Comparison of ENCODE assay signal across 9 mouse cellular contexts in genomic region chr12:113119516-113120410, GRCm38 (mm10). TPM values are rescaled to one million over a fixed set of nuclear protein-coding genes. Genes with fewer than 3 reads are reported as not detected.
DNase-seq lines count a peak whose midpoint lies in the region; ATAC-seq and TF ChIP-seq lines count a peak whose summit lies in the region.
"Had no signal": no experiment of that assay in that cellular context is flagged by ENCODE, and none has a peak within 500 bp of the region (broad histone marks: within the 10 kb centered on the region; RNA-seq: fewer than 3 reads in every experiment).

No protein-coding gene starts in this region.

- H3K27me3 ChIP-seq in forebrain, embryonic 13.5 days = no peaks in the 10 kb centered on the region

- TF ChIP-seq CTCF in lung, adult 2 months (IDR thresholded peaks at IDR 0.05; ENCODE audit: insufficient read depth, low read length) = peak; percentile 83

- no peak overlapping the region for H3K27ac ChIP-seq in forebrain, embryonic 13.5 days

- peak; percentile 77 for DNase-seq in MN1 (ENCODE audit: low spot score)
- peak; percentile 82 for DNase-seq in c-Kit-positive CD71-positive TER-119-positive erythroid progenitor cells, embryonic 14.5 days (ENCODE audit: low spot score)
- peak; percentile 88 to 92 for DNase-seq in heart, postnatal 14 days
- peak; percentile 88 to 89 for DNase-seq in kidney, postnatal 4 days
- peak; percentile 86 for DNase-seq in lung, adult 2 months
- DNase-seq in urinary bladder, postnatal 14 days (ENCODE audit: low spot score) = peak; percentile 84

- H3K36me3 ChIP-seq in forebrain, embryonic 13.5 days (ENCODE audit: poor library complexity, severe bottlenecking) = peaks cover 95% of the 10 kb centered on the region

- intact Hi-C loops in heart, postnatal 14 days (cut with DNase I) = loop anchor here (1.0 to 2.0 kb wide), 2 partner anchors 21 to 37 kb away; partner anchors contain the start of genes Crip2 and Tedc1

- no peak overlapping the region for H3K4me3 ChIP-seq in forebrain, embryonic 13.5 days
- H3K4me3 ChIP-seq in lung, adult 2 months (replicated peaks; ENCODE audit: extremely low read depth, low read depth, low read length) = no peak overlapping the region
- H3K4me3 ChIP-seq: myocyte had no signal

- no peak overlapping the region for H3K4me2 ChIP-seq in forebrain, embryonic 13.5 days

- ATAC-seq in forebrain, embryonic 13.5 days = peak; percentile 79
- peak; percentile 74 for ATAC-seq in neutrophil, adult 5-6 weeks (ENCODE audit: extremely low read depth, insufficient number of reproducible peaks, low FRiP score, poor library complexity, severe bottlenecking)

- no peaks in the 10 kb centered on the region for H3K9me3 ChIP-seq in forebrain, embryonic 13.5 days (replicated peaks)

- no peaks in the 10 kb centered on the region for H3K4me1 ChIP-seq in forebrain, embryonic 13.5 days
- peaks cover 2% of the 10 kb centered on the region; the same call in 1 of the 2 replicates for H3K4me1 ChIP-seq in lung, adult 2 months (ENCODE audit: control insufficient read depth, insufficient read depth, low read length)

- no peak overlapping the region for H3K9ac ChIP-seq in forebrain, embryonic 13.5 days

- TF ChIP-seq POLR2A in lung, adult 2 months (IDR thresholded peaks at IDR 0.05; ENCODE audit: borderline replicate concordance, extremely low read depth, low read depth, low read length) = no peak

- 86% methylated on average over 20 of the region's 20 CpGs for WGBS in forebrain, embryonic 13.5 days
- 85% methylated on average over 20 of the region's 20 CpGs for WGBS in lung, adult 2 months

RNA-seq across cellular contexts. Expression of gene Crip2, which starts 20.3 kb away (rescaled TPM):
- polyA plus RNA-seq in forebrain, embryonic 13.5 days (2015; fragmentation: Nextera tagmentation; extraction: Ambion mirVana) = 314 and 328 TPM in 2 replicates
- total RNA-seq in heart, postnatal 14 days (2021) = 1,000 to 10,000 TPM; 1,350 to 1,351 TPM
- 1,334 and 1,488 TPM in 2 replicates for polyA plus RNA-seq in lung, adult 2 months (2012; rRNA removed)
- 0.70 and 1.2 TPM in 2 replicates for total RNA-seq in neutrophil, adult 5-6 weeks (2017)

RNA-seq across cellular contexts. Expression of gene Mta1, which starts 21.7 kb away (rescaled TPM):
- 19.5 and 20.2 TPM in 2 replicates for polyA plus RNA-seq in forebrain, embryonic 13.5 days (2015; fragmentation: Nextera tagmentation; extraction: Ambion mirVana)
- 10 to 100 TPM; 45.1 to 46.8 TPM for total RNA-seq in heart, postnatal 14 days (2021)
- polyA plus RNA-seq in lung, adult 2 months (2012; rRNA removed) = 77.4 and 85.3 TPM in 2 replicates
- 12.8 and 17.7 TPM in 2 replicates for total RNA-seq in neutrophil, adult 5-6 weeks (2017)

RNA-seq across cellular contexts. Expression of gene Crip1, which starts 26.4 kb away (rescaled TPM):
- 35.9 and 40.0 TPM in 2 replicates for polyA plus RNA-seq in forebrain, embryonic 13.5 days (2015; fragmentation: Nextera tagmentation; extraction: Ambion mirVana)
- total RNA-seq in heart, postnatal 14 days (2021) = 100 to 1,000 TPM; 198 to 224 TPM
- polyA plus RNA-seq in lung, adult 2 months (2012; rRNA removed) = 746 and 1,492 TPM in 2 replicates
- 361 and 448 TPM in 2 replicates for total RNA-seq in neutrophil, adult 5-6 weeks (2017)

RNA-seq across cellular contexts. Expression of gene Tedc1, which starts 36.5 kb away (rescaled TPM):
- polyA plus RNA-seq in forebrain, embryonic 13.5 days (2015; fragmentation: Nextera tagmentation; extraction: Ambion mirVana) = 32.2 and 41.2 TPM in 2 replicates
- total RNA-seq in heart, postnatal 14 days (2021) = 1 to 10 TPM; 1.1 to 2.1 TPM
- 2.9 and 4.2 TPM in 2 replicates for polyA plus RNA-seq in lung, adult 2 months (2012; rRNA removed)
- total RNA-seq in neutrophil, adult 5-6 weeks (2017) = 3.8 and 7.9 TPM in 2 replicates

RNA-seq across cellular contexts. Expression of gene Tex22, which starts 45.5 kb away (rescaled TPM):
- not detected in 2 replicates for polyA plus RNA-seq in forebrain, embryonic 13.5 days (2015; fragmentation: Nextera tagmentation; extraction: Ambion mirVana)
- total RNA-seq in heart, postnatal 14 days (2021) = under 1 TPM in 1 of 2 experiments, not detected in 1; 0.27 TPM
- 0.24 and 0.31 TPM in 2 replicates for polyA plus RNA-seq in lung, adult 2 months (2012; rRNA removed)
- 0.81 and 2.5 TPM in 2 replicates for total RNA-seq in neutrophil, adult 5-6 weeks (2017)

Comparison
In these comparisons a context has a peak if more than half of its experiments do, and no peak if none do; other contexts are left out.
1. RNA of gene Crip2, which starts 20.3 kb away (total RNA-seq): 1,350 to 1,351 TPM in heart, postnatal 14 days; 0.70 to 1.2 TPM in neutrophil, adult 5-6 weeks; every median in the first group is over 100 times any median in the second.
2. Peak in every context shown above with its lines, with median percentiles within 50 percentile points of each other: DNase-seq.